Mouse (Mus musculus): ENCODE results near the gene Mon2. TPM values are rescaled to one million over a fixed set of nuclear protein-coding genes. Genes with fewer than 3 reads are reported as not detected.

Mon2 gene
- polyA plus RNA-seq, 1 experiment from 2014 or later, result 8.1 TPM

DNA sequence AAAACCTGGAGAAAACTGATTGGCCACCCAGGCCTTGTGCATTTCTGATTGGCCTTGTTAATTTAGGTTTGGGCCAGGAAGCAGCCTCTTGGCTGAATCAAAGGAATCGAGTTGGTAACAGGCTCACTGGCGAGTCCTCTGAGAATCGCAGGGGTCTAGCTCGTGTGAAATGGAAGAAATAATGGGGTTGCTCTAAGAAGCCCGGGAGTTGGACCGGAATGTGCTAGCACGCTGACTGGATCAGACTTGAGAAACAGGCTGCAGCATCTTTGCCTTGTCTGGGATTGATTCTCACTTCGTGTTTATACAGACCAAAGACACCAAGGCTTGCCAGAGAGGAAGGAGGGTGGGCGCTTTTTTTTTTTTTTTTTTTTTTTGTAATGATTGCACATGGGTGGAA is 114.8 kb downstream of the Mon2 start:
- no peak overlapping the region for H3K9ac ChIP-seq
- H3K36me3 ChIP-seq (replicated peaks), result no peaks in the 10 kb centered on the region
- 59% methylated on average over 9 of the region's 9 CpGs for WGBS (ENCODE audit: insufficient replicate concordance)
- no peak overlapping the region for H3K27ac ChIP-seq (replicated peaks)
- no peaks in the 10 kb centered on the region for H3K4me1 ChIP-seq (replicated peaks)
- ATAC-seq (ENCODE audit: insufficient read depth), result no peak
- H3K4me3 ChIP-seq (replicated peaks), result no peak overlapping the region
- no peaks in the 10 kb centered on the region for H3K9me3 ChIP-seq (replicated peaks)
- peaks cover 19% of the 10 kb centered on the region for H3K27me3 ChIP-seq
- no peak overlapping the region for H3K4me2 ChIP-seq

GRCm38 (mm10) chr10:122960738-122961137 is 115.6 kb downstream of the Mon2 start:
- Histone ChIP-seq H3K9me3 (replicated peaks) (no peaks in the 10 kb centered on the region), H3K9ac (no peak overlapping the region), H3K4me2 (no peak overlapping the region), H3K27me3 (peaks cover 19% of the 10 kb centered on the region), H3K36me3 (replicated peaks) (no peaks in the 10 kb centered on the region), H3K4me1 (replicated peaks) (no peaks in the 10 kb centered on the region), H3K4me3 (replicated peaks) (no peak overlapping the region), H3K27ac (replicated peaks) (no peak overlapping the region)
- ATAC-seq (ENCODE audit: insufficient read depth), result no peak
- 62% methylated on average over 16 of the region's 16 CpGs for WGBS (ENCODE audit: insufficient replicate concordance)

DNA sequence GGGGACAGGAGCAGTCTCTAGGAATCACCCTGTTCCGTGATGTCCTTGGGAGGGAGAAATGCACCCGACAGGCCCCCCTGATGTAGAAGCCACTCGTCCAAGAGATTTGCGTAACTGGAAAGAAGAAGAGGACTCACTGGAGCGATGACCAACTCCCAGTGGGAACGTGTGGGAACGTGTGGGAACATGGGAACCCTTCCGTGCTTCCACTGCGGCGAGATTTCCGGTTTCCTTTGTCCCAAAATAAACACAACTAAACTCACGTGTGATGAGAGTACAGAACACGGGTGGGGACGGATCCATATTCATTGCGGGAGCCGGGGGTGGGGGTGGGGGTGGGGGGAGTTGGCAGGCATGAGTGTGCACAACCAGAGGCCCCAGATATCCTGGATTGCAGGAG is 116.1 kb downstream of the Mon2 start:
- ATAC-seq (ENCODE audit: insufficient read depth), result no peak
- Histone ChIP-seq H3K9ac (no peak overlapping the region), H3K4me2 (no peak overlapping the region), H3K4me1 (replicated peaks) (no peaks in the 10 kb centered on the region), H3K27me3 (peaks cover 19% of the 10 kb centered on the region), H3K36me3 (replicated peaks) (no peaks in the 10 kb centered on the region), H3K4me3 (replicated peaks) (no peak overlapping the region), H3K9me3 (replicated peaks) (no peaks in the 10 kb centered on the region), H3K27ac (replicated peaks) (no peak overlapping the region)
- WGBS (ENCODE audit: insufficient replicate concordance), result 73% methylated on average over 16 of the region's 16 CpGs

GRCm38 (mm10) chr10:122958699-122959098 is 117.6 kb downstream of the Mon2 start:
- H3K9me3 ChIP-seq (replicated peaks), result no peaks in the 10 kb centered on the region
- H3K4me1 ChIP-seq (replicated peaks), result no peaks in the 10 kb centered on the region
- H3K4me3 ChIP-seq (replicated peaks), result no peak overlapping the region
- no peak overlapping the region for H3K27ac ChIP-seq (replicated peaks)
- H3K36me3 ChIP-seq (replicated peaks), result no peaks in the 10 kb centered on the region
- ATAC-seq (ENCODE audit: insufficient read depth), result no peak
- H3K9ac ChIP-seq, result no peak overlapping the region
- WGBS (ENCODE audit: insufficient replicate concordance), result 78% methylated on average over 5 of the region's 5 CpGs
- peaks cover 13% of the 10 kb centered on the region for H3K27me3 ChIP-seq
- no peak overlapping the region for H3K4me2 ChIP-seq

GRCm38 (mm10) chr10:122957918-122958317 is 118.4 kb downstream of the Mon2 start:
- no peak overlapping the region for H3K9ac ChIP-seq
- no peak for ATAC-seq (ENCODE audit: insufficient read depth)
- no peaks in the 10 kb centered on the region for H3K9me3 ChIP-seq (replicated peaks)
- no peaks in the 10 kb centered on the region for H3K4me1 ChIP-seq (replicated peaks)
- H3K36me3 ChIP-seq (replicated peaks), result no peaks in the 10 kb centered on the region
- H3K27me3 ChIP-seq, result peaks cover 8% of the 10 kb centered on the region
- WGBS (ENCODE audit: insufficient replicate concordance), result 55% methylated on average over 2 of the region's 2 CpGs
- no peak overlapping the region for H3K4me3 ChIP-seq (replicated peaks)
- H3K27ac ChIP-seq (replicated peaks), result no peak overlapping the region
- no peak overlapping the region for H3K4me2 ChIP-seq

- no peaks in the 10 kb centered on the region for H3K27me3 ChIP-seq
- no peak overlapping the region for H3K4me3 ChIP-seq (replicated peaks)
- no peaks in the 10 kb centered on the region for H3K36me3 ChIP-seq (replicated peaks)
- H3K9ac ChIP-seq, result no peak overlapping the region
- H3K4me2 ChIP-seq, result no peak overlapping the region
- WGBS (ENCODE audit: insufficient replicate concordance), result 68% methylated on average over 9 of the region's 9 CpGs
- H3K27ac ChIP-seq (replicated peaks), result no peak overlapping the region
- H3K9me3 ChIP-seq (replicated peaks), result no peaks in the 10 kb centered on the region
- H3K4me1 ChIP-seq (replicated peaks), result no peaks in the 10 kb centered on the region
- ATAC-seq (ENCODE audit: insufficient read depth), result no peak
Measured at GRCm38 (mm10) chr10:122953576-122953975, 122.7 kb downstream of the Mon2 start.

- ATAC-seq (ENCODE audit: insufficient read depth), result no peak
- H3K36me3 ChIP-seq (replicated peaks), result no peaks in the 10 kb centered on the region
- H3K4me2 ChIP-seq, result no peak overlapping the region
- H3K4me3 ChIP-seq (replicated peaks), result no peak overlapping the region
- H3K9me3 ChIP-seq (replicated peaks), result no peaks in the 10 kb centered on the region
- H3K4me1 ChIP-seq (replicated peaks), result no peaks in the 10 kb centered on the region
- no peak overlapping the region for H3K9ac ChIP-seq
- no peak overlapping the region for H3K27ac ChIP-seq (replicated peaks)
- WGBS (ENCODE audit: insufficient replicate concordance), result 73% methylated on average over 6 of the region's 6 CpGs
- H3K27me3 ChIP-seq, result no peaks in the 10 kb centered on the region
Measured at GRCm38 (mm10) chr10:122950966-122951365, 125.3 kb downstream of the Mon2 start.

DNA sequence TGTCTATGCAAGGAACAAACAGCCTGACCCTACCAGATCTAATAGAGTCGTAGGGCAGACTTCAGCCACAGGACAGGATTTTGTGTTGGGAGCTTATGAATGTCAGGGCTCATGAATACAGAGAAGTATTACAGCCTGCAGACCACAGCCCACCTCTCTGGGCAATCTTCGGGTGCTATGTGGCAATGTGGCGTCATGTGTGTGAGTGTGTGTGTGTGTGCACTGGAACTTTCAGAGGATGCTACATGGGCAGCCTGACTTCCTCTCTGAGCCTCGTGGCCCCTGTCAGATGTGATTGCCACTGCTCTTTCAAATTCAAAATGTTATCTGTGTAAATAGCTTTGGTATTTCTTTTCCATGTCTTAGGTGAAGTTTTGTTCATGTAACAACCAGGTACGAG is 131.4 kb downstream of the Mon2 start:
- Histone ChIP-seq H3K9me3 (replicated peaks) (no peaks in the 10 kb centered on the region), H3K27ac (replicated peaks) (no peak overlapping the region), H3K4me1 (replicated peaks) (no peaks in the 10 kb centered on the region), H3K36me3 (replicated peaks) (no peaks in the 10 kb centered on the region), H3K4me3 (replicated peaks) (no peak overlapping the region), H3K27me3 (no peaks in the 10 kb centered on the region), H3K4me2 (no peak overlapping the region), H3K9ac (no peak overlapping the region)
- ATAC-seq (ENCODE audit: insufficient read depth), result no peak
- WGBS (ENCODE audit: insufficient replicate concordance), result 46% methylated on average over 5 of the region's 5 CpGs

DNA sequence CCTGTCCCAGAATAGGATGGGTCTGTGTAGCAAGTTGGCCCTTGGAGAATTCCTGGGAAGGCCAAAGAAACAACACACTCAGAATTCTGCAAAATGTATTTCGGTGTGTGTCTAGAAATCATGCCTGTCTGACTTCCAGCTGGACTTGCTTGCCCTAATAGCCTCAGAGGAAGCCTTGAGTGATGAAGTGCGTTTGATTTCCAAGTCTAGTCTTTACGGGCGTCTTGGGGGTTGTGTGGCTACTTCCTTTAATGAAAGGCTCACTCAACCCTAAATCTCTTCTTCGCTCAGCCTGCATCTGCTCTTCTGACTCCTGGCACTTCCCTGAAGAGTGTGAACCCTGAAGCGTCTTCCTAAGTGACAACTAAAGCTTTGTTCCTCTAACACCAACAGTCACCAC is 132.5 kb downstream of the Mon2 start:
- H3K9ac ChIP-seq, result no peak overlapping the region
- H3K4me3 ChIP-seq (replicated peaks), result no peak overlapping the region
- no peaks in the 10 kb centered on the region for H3K4me1 ChIP-seq (replicated peaks)
- no peak overlapping the region for H3K4me2 ChIP-seq
- H3K36me3 ChIP-seq (replicated peaks), result no peaks in the 10 kb centered on the region
- ATAC-seq (ENCODE audit: insufficient read depth), result no peak
- no peaks in the 10 kb centered on the region for H3K27me3 ChIP-seq
- 38% methylated on average over 6 of the region's 6 CpGs for WGBS (ENCODE audit: insufficient replicate concordance)
- no peaks in the 10 kb centered on the region for H3K9me3 ChIP-seq (replicated peaks)
- H3K27ac ChIP-seq (replicated peaks), result no peak overlapping the region

- H3K9ac ChIP-seq, result no peak overlapping the region
- H3K4me3 ChIP-seq (replicated peaks), result no peak overlapping the region
- H3K9me3 ChIP-seq (replicated peaks), result no peaks in the 10 kb centered on the region
- H3K4me1 ChIP-seq (replicated peaks), result no peaks in the 10 kb centered on the region
- ATAC-seq (ENCODE audit: insufficient read depth), result no peak
- WGBS (ENCODE audit: insufficient replicate concordance), result 64% methylated on average over 7 of the region's 7 CpGs
- no peak overlapping the region for H3K27ac ChIP-seq (replicated peaks)
- no peaks in the 10 kb centered on the region for H3K36me3 ChIP-seq (replicated peaks)
- H3K4me2 ChIP-seq, result no peak overlapping the region
- no peaks in the 10 kb centered on the region for H3K27me3 ChIP-seq
Measured at GRCm38 (mm10) chr10:122942771-122943170, 133.5 kb downstream of the Mon2 start.
